Mouse (Mus musculus): ENCODE data around the gene Plet1. TPM values are rescaled to one million over a fixed set of nuclear protein-coding genes. Genes with fewer than 3 reads are reported as not detected.

The Plet1 gene
- polyA plus RNA-seq, 1 experiment from 2014 or later, result not detected

Other genes with a start within 250 kb of the Plet1 start
- gene Rpl10-ps3, start 149.6 kb upstream of the Plet1 start, polyA plus RNA-seq (2018), result 70.3 to 237 TPM (median 169 TPM) in 3 replicates
- gene Pts, start 34.2 kb downstream of the Plet1 start, polyA plus RNA-seq (2018), result 36.6 to 64.4 TPM (median 48.4 TPM) in 3 replicates
- gene Il18, start 60.3 kb downstream of the Plet1 start, polyA plus RNA-seq (2018), result 44.2 to 59.1 TPM (median 54.5 TPM) in 3 replicates
- gene Bco2, start 60.7 kb downstream of the Plet1 start, polyA plus RNA-seq (2018), result 2.7 to 3.6 TPM (median 2.9 TPM) in 3 replicates
- gene Tex12, start 66.8 kb downstream of the Plet1 start, polyA plus RNA-seq (2018), result not detected in 3 replicates
- 84.1 to 152 TPM (median 148 TPM) in 3 replicates for gene Sdhd, start 109.3 kb downstream of the Plet1 start, polyA plus RNA-seq (2018)
- gene Timm8b, start 109.4 kb downstream of the Plet1 start, polyA plus RNA-seq (2018), result 108 to 125 TPM (median 123 TPM) in 3 replicates
- gene Pih1d2, start 122.8 kb downstream of the Plet1 start, polyA plus RNA-seq (2018), result 0.34 to 1.1 TPM (median 0.45 TPM) in 3 replicates
- 17.0 to 40.6 TPM (median 19.3 TPM) in 3 replicates for gene Nkapd1, start 122.9 kb downstream of the Plet1 start, polyA plus RNA-seq (2018)
- gene Dlat, start 165.3 kb downstream of the Plet1 start, polyA plus RNA-seq (2018), result 17.0 to 33.3 TPM (median 24.8 TPM) in 3 replicates
- 0.03 TPM in 1 of 3 replicates, not detected in the others for gene Dixdc1, start 245.0 kb downstream of the Plet1 start, polyA plus RNA-seq (2018)

Measured in macrophage (primary cell).